Mouse (Mus musculus): ENCODE data around the gene Dus2.

DNA sequence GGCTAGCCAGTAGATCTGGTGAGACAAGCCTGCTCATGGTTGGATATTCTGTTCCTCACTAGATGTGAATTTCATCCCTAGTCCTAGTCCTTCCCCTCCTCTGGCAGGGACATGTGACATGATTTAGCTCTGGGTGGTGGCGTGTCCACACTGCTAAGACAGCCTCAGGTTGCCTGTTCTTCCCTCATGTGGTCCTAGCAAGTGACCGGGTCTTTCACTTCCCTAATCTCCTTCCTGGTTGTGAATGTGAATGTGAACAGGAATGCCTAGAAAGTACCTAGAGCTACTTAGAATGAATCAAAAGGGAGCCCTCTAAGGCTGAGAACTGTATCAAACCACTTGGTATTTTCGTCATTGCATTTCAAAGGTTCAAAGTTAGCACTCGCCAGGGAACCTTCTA, 48.5 kb downstream of the Dus2 start:
- TF ChIP-seq POLR2A (IDR thresholded peaks at IDR 0.05; ENCODE audit: insufficient read length, low read depth) (no peak), POLR2AphosphoS2 (IDR thresholded peaks at IDR 0.05; ENCODE audit: insufficient read length, low read depth) (no peak), MAX (IDR thresholded peaks at IDR 0.05; ENCODE audit: low read depth) (no peak), E2F4 (IDR thresholded peaks at IDR 0.05; ENCODE audit: insufficient read depth) (no peak), CEBPB (IDR thresholded peaks at IDR 0.05; ENCODE audit: insufficient read depth, poor library complexity, severe bottlenecking) (no peak), REST (IDR thresholded peaks at IDR 0.05; ENCODE audit: insufficient read depth, insufficient read length) (no peak), MYOG (IDR thresholded peaks at IDR 0.05; ENCODE audit: control insufficient read depth in 1 of 3, insufficient read depth in 1 of 3, insufficient read length in 2 of 3, low read depth in 2 of 3) (no peak), USF1 (IDR thresholded peaks at IDR 0.05; ENCODE audit: low read depth) (no peak), TCF12 (IDR thresholded peaks at IDR 0.05; ENCODE audit: insufficient read depth, poor library complexity, severe bottlenecking) (no peak), SRF (IDR thresholded peaks at IDR 0.05; ENCODE audit: control insufficient read depth, insufficient read length, low read depth) (no peak), MYOD1 (IDR thresholded peaks at IDR 0.05; ENCODE audit: control insufficient read depth in 1 of 3, insufficient read length in 2 of 3, low read depth in 2 of 3) (no peak), TCF3 (IDR thresholded peaks at IDR 0.05; ENCODE audit: insufficient read length, low read depth) (no peak)

All from myocyte (in vitro differentiated cells).